Mouse (Mus musculus) c-Kit-positive CD71-positive TER-119-positive erythroid progenitor cells, embryonic 14.5 days (primary cell): Measurements from ENCODE around the gene Sertad1.

Source experiments
- DNase-seq: peaks from one replicate; pipeline ENCODE4 v3.0.0-alpha.2; 2013; ENCODE audit warnings: low spot score

The Sertad1 gene

DNA sequence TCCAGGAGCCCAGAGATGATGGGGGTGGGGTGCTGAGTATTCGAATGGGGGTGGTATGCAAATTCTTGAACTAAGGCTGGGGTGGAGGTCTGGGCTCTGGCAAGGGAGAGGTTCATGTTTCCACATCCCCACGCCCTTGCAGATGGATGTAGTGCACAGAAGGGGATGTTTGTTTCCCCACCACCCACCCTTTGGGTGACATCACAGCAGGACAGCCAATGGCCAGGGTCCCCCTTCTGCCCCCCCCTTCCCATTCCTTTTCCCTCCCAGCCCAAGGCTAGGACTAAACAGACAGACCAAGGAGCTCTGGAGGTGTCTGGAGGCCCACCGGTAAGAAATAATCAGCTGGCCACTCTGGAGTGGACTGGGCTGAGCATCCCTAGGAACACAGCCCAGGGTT is 12.3 kb downstream of the Sertad1 start, which contains the start of gene Prx:
Prx (plus strand) TSS at position 289 of the 400 bp plus-strand sequence.
- no peak for DNase-seq

DNA sequence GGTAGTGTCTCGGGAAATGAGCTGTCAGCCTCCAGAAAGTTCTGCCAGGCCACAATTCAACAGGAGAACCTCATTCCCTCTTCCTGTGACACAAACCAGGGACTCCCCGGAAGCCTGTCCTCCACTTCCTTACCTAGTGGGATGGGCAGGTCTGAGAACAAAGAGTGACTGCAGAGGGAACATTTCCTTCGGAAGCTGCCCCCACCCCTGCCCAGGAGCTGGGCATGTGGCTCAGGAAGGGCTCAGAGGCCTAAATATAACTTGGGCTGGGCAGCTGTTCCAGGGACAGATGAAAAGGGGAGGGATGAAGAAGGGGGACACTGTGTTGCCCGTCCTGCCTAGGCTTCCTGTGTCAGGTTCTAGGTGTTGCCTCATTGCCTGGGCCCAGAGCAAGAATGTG is 14.9 kb downstream of the Sertad1 start:
- DNase-seq, result no peak

DNA sequence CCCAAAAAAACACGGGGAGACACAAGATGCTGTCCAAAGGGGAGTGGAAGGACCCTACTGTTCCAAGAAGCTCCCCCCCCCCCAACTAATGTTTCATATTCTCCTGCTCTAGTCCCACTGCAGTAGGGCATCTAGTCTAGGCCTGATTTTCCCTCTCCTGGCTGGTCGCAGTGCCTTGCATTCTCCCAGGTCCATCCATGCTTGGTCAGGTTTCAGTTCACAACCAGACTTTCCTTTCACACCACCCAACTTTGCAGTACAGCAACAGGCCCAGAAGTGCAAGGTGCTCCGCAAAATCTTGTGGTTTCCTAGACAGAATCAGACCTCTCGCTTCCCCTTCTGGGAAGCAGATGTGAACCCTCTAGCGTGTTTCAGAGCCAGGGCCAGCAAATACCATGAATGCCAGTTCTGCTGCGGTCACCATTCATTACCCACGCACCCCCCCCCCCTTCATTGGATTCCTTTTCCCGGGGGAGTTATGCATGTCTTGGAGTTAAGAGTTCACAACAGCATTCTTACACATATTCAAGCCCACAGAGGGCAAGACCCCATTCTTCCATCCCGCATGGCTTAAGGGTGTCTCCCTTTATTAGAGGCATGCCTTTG is 20.2 kb downstream of the Sertad1 start:
- no peak for DNase-seq

DNA sequence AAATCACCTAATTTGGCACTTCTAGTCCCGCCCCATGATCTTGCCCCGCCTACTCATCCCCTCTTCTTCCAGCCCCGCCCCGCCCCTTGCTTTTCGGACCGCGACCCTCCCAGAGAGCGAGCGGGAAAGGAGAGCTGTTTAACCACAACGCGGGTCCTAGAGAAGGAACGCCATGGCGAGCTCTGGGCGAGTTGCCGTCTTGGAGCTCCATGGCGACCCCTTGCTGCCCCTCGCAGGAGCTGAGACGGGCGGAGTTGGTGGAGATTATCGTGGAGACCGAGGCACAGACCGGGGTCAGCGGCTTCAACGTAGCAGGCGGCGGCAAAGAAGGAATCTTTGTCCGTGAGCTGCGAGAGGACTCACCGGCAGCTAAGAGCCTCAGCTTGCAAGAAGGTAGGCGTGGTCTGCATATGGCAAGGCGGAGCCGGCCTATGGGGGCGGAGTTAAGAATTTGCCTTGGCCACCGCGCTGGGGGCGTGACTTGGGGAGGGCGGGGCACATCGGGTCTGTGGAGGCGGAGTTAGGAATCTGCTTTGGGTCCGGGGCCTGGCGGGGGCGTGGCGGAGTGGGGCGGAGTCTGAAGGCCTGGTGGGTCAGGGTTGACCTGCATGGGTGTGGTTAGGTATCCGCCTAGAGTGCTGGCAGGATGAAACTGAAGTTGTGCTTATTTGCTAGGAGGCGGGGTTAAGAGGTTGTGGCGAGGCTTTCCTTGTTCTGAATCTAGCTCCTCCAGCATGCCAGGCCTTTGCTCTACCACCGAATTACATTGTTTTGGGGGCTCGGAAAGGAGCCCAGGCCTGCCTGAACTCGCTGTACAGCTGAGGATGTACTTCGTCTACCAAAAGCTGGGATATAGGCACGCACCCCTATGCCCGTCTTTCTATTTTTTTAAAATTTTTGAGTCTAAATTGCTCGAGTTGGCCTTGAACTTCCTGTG is 21.3 kb downstream of the Sertad1 start:
- DNase-seq, result peak; percentile 99

DNA sequence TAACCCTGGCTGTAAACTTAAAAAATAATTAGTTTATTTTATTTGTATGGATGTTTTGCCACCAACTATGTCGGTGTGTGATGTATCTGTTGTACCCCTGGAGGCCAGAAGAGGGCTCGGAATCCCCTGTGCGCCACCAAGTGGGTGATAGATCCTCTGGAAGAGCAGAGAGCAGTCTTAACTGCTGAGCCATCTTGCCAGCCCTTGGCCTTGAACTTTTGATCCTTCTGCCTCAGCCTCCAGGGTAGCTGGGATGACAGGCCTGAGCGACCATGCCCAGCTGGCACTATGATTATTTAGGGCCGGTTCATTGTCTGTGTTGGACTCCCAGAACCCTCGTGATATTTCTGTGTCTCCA is 21.9 kb downstream of the Sertad1 start:
- DNase-seq, result peak; percentile 77

DNA sequence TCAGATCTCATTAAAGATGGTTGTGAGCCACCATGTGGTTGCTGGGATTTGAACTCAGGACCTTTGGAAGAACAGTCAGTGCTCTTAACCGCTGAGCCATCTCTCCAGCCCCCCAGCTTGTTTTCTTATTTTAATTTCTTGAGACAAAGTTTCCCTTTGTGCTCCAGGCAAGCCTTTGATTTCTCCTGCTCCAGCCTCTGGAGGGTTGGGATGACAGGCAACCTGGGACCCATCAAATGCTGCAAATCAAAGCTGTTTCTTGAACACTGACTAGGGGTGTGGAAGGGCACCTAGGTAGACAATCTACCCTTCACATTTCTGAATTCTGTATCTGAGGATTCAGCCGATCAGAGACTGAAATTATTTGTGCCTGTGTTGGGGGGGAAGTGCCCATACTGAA is 24.1 kb downstream of the Sertad1 start:
- no peak for DNase-seq

DNA sequence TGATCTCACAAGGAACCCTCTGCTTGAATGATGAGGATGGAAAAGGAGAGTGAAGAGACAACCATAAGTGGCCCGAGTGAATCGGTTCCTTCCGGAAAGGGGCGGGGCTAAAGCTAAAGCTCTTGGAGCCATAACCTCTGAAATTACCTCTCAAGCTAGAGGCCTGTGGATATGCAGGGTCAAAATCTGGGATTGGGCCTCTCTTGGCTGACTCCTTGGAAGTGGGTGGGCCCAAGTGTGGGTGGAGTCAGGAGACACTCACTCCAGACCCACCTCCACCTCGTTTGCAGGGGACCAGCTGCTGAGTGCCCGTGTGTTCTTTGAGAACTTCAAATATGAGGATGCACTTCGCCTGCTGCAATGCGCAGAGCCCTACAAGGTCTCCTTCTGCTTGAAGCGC is 28.3 kb downstream of the Sertad1 start:
- DNase-seq, result no peak

DNA sequence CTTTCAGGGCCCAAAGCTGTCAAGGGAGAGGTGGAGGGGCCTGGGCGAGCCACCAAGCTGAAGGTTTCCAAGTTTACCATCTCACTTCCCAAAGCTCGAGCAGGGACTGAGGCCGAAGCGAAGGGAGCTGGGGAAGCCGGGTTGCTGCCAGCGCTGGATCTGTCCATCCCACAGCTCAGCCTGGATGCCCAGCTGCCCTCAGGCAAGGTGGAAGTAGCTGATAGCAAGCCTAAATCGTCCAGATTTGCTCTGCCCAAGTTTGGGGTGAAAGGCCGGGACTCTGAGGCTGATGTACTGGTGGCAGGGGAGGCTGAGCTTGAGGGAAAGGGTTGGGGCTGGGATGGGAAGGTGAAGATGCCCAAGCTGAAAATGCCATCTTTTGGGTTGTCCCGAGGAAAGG is 31.6 kb downstream of the Sertad1 start:
- DNase-seq, result no peak

DNA sequence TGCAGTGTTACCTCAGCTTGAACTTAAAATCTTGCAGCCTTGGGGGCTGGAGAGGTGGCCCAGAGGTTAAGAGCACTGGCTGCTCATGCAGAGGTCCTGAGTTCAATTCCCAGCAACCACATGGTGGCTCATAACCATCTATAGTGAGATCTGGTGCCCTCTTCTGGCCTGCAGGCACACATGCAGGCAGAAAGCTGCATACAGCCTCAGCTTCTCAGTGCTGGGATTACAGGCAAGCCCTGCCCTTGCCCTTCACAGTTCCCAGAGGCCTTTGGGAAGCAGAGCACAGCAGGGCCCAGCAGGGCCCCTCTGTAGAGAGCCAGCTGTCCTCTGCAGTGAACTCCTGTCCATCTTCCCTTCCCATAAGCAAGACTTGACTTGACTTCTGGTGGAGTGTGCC is 33.4 kb downstream of the Sertad1 start:
- DNase-seq, result no peak

DNA sequence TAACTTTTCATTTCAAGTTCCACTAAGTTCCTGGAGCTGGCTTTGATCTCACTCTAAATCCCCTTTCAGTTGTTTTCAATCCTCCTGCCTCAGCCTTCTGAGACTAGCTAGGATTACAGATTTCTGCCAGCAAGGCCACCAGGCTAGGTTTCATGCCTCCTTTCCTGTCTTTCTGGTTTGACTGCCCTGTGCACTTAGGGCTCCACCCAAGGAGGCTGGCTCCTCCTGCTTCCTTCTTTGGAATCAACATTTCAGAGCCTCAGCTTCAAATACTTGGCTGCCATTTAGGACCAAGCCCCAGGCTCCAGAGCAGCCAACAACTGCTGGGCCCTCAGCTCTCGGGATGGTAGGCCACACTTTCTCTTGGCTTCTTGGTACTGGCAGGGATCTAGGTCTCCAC is 33.9 kb downstream of the Sertad1 start:
- DNase-seq, result no peak

DNA sequence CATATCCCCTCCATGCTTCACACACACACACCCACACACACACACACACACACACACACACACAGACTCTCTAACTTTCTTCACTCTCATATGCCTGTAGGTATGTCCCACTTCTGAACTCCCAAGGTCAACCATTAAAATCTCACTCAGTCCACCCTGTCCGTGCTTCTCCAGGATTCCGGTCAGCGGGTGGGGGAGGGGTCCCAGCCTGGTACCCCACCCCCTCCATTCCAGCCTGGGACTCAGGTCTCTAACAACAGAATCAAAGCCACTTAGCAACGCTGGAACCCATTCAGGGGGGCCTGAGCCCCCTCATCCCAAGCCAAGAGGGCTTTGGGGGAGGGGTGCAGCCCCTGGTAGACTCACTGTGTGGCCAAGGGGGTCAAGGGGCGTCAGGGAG is 36.3 kb downstream of the Sertad1 start, which contains the start of gene Hipk4:
Hipk4 (plus strand) TSS at position 301 of the 400 bp plus-strand sequence.
- DNase-seq, result no peak

DNA sequence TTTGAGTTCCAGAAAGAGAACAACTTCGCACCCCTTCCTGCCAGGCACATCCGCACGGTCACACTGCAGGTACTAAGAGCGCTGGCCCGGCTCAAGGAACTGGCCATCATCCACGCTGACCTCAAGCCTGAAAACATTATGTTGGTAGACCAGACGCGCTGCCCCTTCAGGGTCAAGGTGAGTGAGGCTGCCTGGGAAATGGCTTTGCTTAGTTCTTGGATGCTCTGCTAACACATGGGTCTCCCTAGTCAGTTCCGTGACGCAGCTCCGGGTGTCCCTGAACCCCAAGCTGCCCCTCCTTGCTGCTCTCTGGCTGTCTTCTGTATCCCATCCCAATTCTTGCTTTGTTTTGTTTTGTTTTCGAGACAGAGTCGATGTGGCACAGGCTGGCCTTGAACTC is 37.1 kb downstream of the Sertad1 start:
- no peak for DNase-seq

DNA sequence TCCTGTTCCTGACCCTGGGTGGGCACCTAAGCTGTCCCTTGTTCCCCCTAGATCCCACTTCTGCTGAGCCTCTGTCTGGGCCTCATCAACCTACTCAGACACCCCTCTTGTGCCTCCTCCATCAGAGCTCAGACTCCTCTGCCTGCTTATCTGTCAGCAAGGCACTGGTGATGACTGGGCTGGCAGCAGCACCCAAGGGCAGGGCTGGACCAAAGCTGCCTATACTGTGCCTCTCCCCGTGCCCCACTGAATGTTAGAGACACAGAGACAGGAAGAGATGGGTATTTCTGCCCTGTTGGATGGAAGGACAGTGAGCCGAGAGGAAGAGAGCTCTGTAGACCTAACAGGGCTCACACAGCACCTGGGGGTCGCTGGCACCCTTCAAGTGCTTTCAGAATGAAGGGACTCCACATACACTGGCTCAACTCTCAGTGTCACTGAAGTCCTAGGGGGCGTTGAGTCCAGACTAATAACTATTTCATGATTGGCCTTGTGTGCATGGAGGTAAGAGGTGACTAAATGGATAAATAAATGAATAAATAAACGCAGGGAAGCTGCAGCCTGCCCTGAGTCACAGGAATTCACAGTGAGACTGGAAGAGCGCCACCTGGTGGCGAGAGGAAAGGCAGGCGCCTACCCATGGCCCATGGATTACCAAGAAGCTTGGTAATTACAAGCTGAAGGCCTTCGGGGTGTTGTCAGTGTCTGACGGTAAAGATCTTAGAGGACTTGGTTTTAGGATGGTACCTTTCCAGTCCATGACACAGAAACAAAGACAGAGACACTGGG is 39.5 kb downstream of the Sertad1 start:
- peak; percentile 93 for DNase-seq

DNA sequence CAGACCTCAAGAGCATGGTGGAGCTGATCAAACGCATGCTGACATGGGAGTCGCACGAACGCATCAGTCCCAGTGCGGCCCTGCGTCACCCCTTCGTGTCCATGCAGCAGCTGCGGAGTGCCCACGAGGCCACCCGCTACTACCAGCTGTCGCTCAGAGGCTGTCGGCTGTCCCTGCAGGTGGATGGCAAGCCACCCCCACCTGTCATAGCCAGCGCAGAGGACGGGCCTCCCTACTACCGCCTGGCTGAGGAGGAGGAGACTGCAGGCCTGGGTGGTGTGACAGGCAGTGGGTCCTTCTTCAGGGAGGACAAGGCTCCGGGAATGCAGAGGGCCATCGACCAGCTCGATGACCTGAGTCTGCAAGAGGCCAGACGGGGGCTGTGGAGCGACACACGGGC is 42.4 kb downstream of the Sertad1 start:
- no peak for DNase-seq

DNA sequence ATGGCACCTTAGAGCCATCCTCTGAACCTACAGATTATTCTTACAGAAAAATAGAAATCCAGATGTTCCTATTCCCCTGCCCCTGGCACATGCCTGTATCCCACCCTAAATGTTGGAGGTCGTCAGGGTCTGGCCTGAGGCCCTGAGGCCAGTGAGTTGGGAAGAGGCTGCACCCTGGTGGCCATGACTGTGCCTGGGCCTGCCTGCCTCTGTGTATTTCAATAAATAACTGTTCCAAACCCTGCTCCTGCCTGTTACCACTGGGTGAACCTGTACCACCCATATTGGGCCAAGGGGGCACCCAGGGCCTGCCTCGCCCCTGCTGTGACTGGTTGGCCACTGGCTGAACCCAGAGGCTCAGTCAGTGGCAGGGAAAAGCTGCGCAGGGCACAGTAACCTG is 44.2 kb downstream of the Sertad1 start:
- DNase-seq, result no peak

DNA sequence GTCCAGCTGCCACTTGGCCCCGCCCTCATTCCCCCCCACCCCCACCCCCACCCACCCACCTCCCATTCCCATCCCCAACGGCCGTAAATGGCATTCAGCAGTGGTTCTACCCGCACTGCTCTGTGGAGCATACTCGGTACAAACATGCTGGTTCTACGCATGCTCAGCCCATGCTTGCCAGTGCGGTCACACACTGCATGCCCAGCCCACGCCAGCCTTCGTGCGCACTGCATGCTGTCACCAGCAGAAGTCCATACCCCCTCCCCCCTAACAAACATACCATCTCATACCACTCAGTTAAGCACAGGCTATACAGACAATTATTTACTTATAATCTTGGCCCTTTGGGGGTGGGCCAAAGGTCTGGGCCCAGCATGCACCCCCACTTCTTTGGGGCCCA is 45.0 kb downstream of the Sertad1 start:
- no peak for DNase-seq

DNA sequence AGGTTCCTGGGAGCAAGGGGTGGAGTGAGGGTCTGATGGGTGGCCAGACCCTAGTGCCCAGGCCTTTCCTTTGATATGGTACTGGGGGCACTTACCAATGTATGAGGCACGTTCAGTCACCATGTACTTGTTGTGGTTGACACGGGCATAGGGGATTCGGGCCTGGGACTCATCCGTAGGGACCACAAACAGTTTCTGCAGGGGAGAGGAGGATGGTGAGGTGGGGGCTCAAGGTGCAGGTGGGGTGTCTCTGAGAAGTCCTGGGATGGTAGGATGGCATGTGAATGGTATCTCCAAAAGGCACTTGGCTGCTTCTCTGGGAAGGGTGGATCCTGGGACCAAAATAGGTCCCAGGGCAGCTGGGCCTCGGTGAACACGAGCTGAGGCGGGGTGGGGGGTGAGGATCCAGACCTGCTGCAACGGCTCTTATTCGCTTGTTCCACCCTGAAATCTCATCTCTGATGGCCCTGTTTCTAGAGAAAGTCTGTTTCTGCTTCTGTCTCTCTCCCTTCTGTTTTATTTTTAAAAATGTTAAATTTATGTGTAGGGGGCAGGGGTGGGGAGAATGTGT is 45.9 kb downstream of the Sertad1 start:
- DNase-seq, result no peak

DNA sequence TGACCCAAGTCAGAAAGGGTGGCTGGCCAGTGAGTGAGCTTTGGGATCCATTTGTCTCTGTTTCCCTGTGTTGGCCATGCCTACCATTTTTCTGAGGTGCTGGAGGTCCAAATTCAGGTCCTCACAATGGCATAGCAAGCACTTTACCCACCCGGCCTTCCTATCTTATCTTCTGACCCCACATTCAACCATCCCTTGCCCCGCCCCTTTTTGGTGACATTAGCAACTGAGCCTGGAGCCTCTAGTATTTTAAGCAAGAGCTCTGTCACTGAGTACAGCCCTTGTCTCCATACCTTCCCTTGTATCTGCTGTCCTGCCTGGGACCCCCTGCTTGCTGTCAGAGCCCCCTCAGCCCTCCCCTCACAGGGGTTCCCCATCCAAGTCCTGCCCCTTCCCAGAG is 48.7 kb downstream of the Sertad1 start:
- DNase-seq, result peak; percentile 88

DNA sequence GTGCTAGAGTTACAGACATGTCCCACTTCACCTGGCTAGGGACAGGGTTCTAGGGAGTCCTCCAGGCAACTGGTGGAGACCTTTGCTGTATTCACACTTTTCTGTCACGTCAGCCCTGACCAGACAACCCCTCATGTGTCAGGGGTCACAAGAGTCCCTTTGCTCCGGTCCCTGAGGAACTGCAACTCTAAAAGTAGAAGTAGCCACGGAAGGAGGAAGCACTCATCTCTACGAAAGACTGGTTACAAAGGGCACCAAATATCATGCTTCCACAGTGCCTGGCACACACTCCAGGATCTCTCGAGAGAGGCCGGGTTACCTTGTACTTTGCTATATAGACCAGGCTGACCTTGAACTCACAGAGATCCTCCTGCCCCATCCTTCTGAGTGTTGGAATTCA is 49.9 kb downstream of the Sertad1 start:
- no peak for DNase-seq

DNA sequence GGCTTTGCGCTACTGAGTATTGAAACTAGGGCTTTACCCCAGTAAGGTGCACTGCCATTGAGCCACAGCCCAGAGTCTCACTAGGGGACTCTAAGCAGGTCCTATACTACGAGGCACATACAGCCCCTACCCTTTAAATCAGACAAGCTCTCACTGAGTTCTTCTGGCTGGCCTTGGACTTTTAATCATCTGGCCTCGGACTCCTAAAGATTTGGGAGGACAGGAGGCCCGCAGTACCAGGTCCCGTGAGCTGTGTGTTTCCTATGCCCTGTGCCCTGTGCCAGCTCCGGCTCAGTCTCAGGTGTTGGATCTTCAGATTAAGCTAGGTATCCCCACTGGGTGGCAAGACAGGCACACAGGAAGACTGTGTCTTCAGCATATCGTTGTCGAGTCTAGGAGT is 51.3 kb downstream of the Sertad1 start:
- DNase-seq, result no peak

DNA sequence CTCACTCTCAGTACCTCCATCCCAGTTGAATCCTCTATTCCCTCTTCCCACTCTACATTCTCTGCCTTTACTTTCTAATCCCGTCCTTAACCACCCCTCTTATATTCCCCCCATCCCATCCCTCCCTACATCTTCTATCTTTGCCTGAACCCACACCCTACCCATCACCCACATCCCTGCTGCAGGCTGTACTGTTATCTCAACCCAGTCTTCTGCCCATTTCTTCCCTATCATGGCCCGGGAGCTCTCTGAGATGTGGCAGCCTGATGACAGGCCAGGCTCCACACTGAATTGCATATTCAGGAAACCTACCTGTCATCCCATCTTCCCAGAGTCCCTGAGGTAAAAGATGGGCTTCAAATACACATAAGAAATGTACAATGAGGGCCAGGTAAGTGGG is 52.1 kb downstream of the Sertad1 start:
- DNase-seq, result no peak
